Mouse (Mus musculus) hindbrain, embryonic 11.5 days (tissue): ENCODE data around the gene Tmed1. TPM values are rescaled to one million over a fixed set of nuclear protein-coding genes. Genes with fewer than 3 reads are reported as not detected.
"Not testable (repeated sequence)": the region's sequence is repeated elsewhere in the genome, so short reads cannot be mapped to it uniquely, and the experiment has no call there.

ENCODE experiments used
- ATAC-seq: fragments of 200-750 bp; cut with Nextera tagmentation; 2 replicates; pipeline ENCODE4 v1.8.0; 2017; ENCODE audit warnings: mild to moderate bottlenecking, moderate TSS enrichment, moderate library complexity; ENCODE audit not compliant: low FRiP score
- DNase-seq: peaks from one replicate; pipeline ENCODE4 v3.0.0-alpha.2; 2015; ENCODE audit warnings: low spot score
- H3K27ac ChIP-seq: fragments of 300-500 bp; sonication (generic); 2 replicates; pipeline ENCODE4 v1.5.1; 2014; ENCODE audit warnings: mild to moderate bottlenecking, low read depth, low read length
- H3K27me3 ChIP-seq: fragments of 300-500 bp; sonication (generic); 2 replicates; pipeline ENCODE4 v1.6.1; 2014; ENCODE audit warnings: mild to moderate bottlenecking, low read length, moderate library complexity, mixed read lengths; ENCODE audit not compliant: control insufficient read depth, insufficient read depth
- H3K36me3 ChIP-seq: fragments of 300-500 bp; sonication (generic); 2 replicates; pipeline ENCODE4 v1.6.1; 2014; ENCODE audit warnings: mild to moderate bottlenecking, low read length, moderate library complexity, mixed read lengths; ENCODE audit not compliant: control insufficient read depth, insufficient read depth
- H3K4me1 ChIP-seq: fragments of 300-500 bp; sonication (generic); replicated peaks from 2 replicates; pipeline ENCODE4 v1.6.1; 2014; ENCODE audit warnings: low read length, mixed read lengths; ENCODE audit not compliant: control insufficient read depth, insufficient read depth
- H3K4me2 ChIP-seq: fragments of 300-500 bp; sonication (generic); replicated peaks from 2 replicates; pipeline ENCODE4 v1.6.1; 2014; ENCODE audit warnings: mild to moderate bottlenecking, low read depth, low read length
- H3K4me3 ChIP-seq: fragments of 300-500 bp; sonication (generic); 2 replicates; pipeline ENCODE4 v1.5.1; 2014; ENCODE audit warnings: low read depth, low read length
- H3K9ac ChIP-seq: fragments of 300-500 bp; sonication (generic); 2 replicates; pipeline ENCODE4 v1.6.1; 2014; ENCODE audit warnings: low read depth, low read length
- H3K9me3 ChIP-seq: fragments of 300-500 bp; sonication (generic); 2 replicates; pipeline ENCODE4 v1.6.1; 2016; ENCODE audit warnings: low read length; ENCODE audit not compliant: control insufficient read depth
- WGBS: fragments of 180-500 bp; shearing (Covaris S2); extraction: QIAGEN DNeasy Blood & Tissue Kit; methylation state at CpG from one replicate; pipeline ENCODE4 v1.1.7; 2014; 5-methylcytosine and 5-hydroxymethylcytosine counted together
- polyA plus RNA-seq: library from polyadenylated mRNA; unstranded; fragments of >200 nt; fragmentation: Nextera tagmentation; extraction: Ambion mirVana; gene quantifications from 2 replicates; pipeline ENCODE4 v1.2.1, GENCODE M21; 2014

The Tmed1 gene
- polyA plus RNA-seq, 1 experiment from 2014 or later, result 66.0 TPM

GRCm38 (mm10) chr9:21469032-21470024 lies 40.7 kb downstream of the Tmed1 start:
- Histone ChIP-seq H3K9ac (no peak overlapping the region), H3K36me3 (no peaks in the 10 kb centered on the region), H3K4me3 (no peak overlapping the region), H3K27ac (no peak overlapping the region), H3K4me2 (no peak overlapping the region), H3K9me3 (no peaks in the 10 kb centered on the region), H3K27me3 (no peaks in the 10 kb centered on the region), H3K4me1 (no peaks in the 10 kb centered on the region)
- 89% methylated on average over 18 of the region's 20 CpGs for WGBS
- DNase-seq (peak; percentile 49), ATAC-seq (no peak)

GRCm38 (mm10) chr9:21464565-21464928 lies 45.5 kb downstream of the Tmed1 start:
- ATAC-seq, H3K4me3 ChIP-seq, H3K4me1 ChIP-seq, H3K9ac ChIP-seq, H3K9me3 ChIP-seq, H3K36me3 ChIP-seq, DNase-seq, H3K27ac ChIP-seq, H3K27me3 ChIP-seq, H3K4me2 ChIP-seq: not testable (repeated sequence)
- 90% methylated on average over 6 of the region's 7 CpGs for WGBS

GRCm38 (mm10) chr9:21463766-21464564 lies 46.1 kb downstream of the Tmed1 start:
- WGBS, result 90% methylated on average over 3 of the region's 3 CpGs
- Histone ChIP-seq H3K36me3 (no peaks in the 10 kb centered on the region), H3K27me3 (no peaks in the 10 kb centered on the region), H3K4me1 (no peaks in the 10 kb centered on the region), H3K9ac (no peak overlapping the region), H3K4me3 (no peak overlapping the region), H3K4me2 (no peak overlapping the region), H3K9me3 (no peaks in the 10 kb centered on the region), H3K27ac (no peak overlapping the region)
- ATAC-seq (no peak), DNase-seq (no peak)

- ATAC-seq, result no peak
- H3K4me1 ChIP-seq, result no peaks in the 10 kb centered on the region
- no peak for DNase-seq
- no peaks in the 10 kb centered on the region for H3K36me3 ChIP-seq
- H3K9me3 ChIP-seq, result no peaks in the 10 kb centered on the region
- H3K9ac ChIP-seq, result no peak overlapping the region
- H3K4me3 ChIP-seq, result no peak overlapping the region
- no peaks in the 10 kb centered on the region for H3K27me3 ChIP-seq
- 84% methylated on average over 5 of the region's 5 CpGs for WGBS
- no peak overlapping the region for H3K4me2 ChIP-seq
- no peak overlapping the region for H3K27ac ChIP-seq
These were observed 46.9 kb downstream of the Tmed1 start for GRCm38 (mm10) chr9:21463138-21463590.

GRCm38 (mm10) chr9:21460400-21460940 lies 49.6 kb downstream of the Tmed1 start:
- no peak overlapping the region for H3K4me2 ChIP-seq
- ATAC-seq (no peak), DNase-seq (no peak)
- H3K36me3 ChIP-seq, result no peaks in the 10 kb centered on the region
- no peaks in the 10 kb centered on the region for H3K4me1 ChIP-seq
- no peak overlapping the region for H3K4me3 ChIP-seq
- no peaks in the 10 kb centered on the region for H3K9me3 ChIP-seq
- no peak overlapping the region for H3K9ac ChIP-seq
- 90% methylated on average over 3 of the region's 3 CpGs for WGBS
- no peaks in the 10 kb centered on the region for H3K27me3 ChIP-seq
- no peak overlapping the region for H3K27ac ChIP-seq

- Histone ChIP-seq H3K9ac (no peak overlapping the region), H3K27ac (no peak overlapping the region), H3K27me3 (no peaks in the 10 kb centered on the region), H3K4me2 (no peak overlapping the region), H3K36me3 (no peaks in the 10 kb centered on the region), H3K4me3 (no peak overlapping the region), H3K9me3 (no peaks in the 10 kb centered on the region), H3K4me1 (no peaks in the 10 kb centered on the region)
- ATAC-seq (no peak), DNase-seq (no peak)
- WGBS, result 95% methylated on average over 3 of the region's 3 CpGs
These were observed 51.2 kb downstream of the Tmed1 start for GRCm38 (mm10) chr9:21458821-21459220.

Other genes starting within 250 kb of the Tmed1 start
- gene Atg4d, start 245.0 kb downstream of the Tmed1 start, polyA plus RNA-seq, result 45.3 and 50.6 TPM in 2 replicates
- gene Kri1, start 222.3 kb downstream of the Tmed1 start, polyA plus RNA-seq, result 13.5 and 15.9 TPM in 2 replicates
- gene Cdkn2d, start 218.8 kb downstream of the Tmed1 start, polyA plus RNA-seq, result 80.3 and 83.2 TPM in 2 replicates
- 3.4 and 5.0 TPM in 2 replicates for gene Ap1m2, start 197.9 kb downstream of the Tmed1 start, polyA plus RNA-seq
- gene Slc44a2, start 189.6 kb downstream of the Tmed1 start, polyA plus RNA-seq, result 60.4 and 66.4 TPM in 2 replicates
- 232 and 254 TPM in 2 replicates for gene Ilf3, start 142.4 kb downstream of the Tmed1 start, polyA plus RNA-seq
- 47.5 and 48.9 TPM in 2 replicates for gene Qtrt1, start 98.4 kb downstream of the Tmed1 start, polyA plus RNA-seq
- gene Dnm2, start 85.3 kb downstream of the Tmed1 start, polyA plus RNA-seq, result 59.2 and 64.8 TPM in 2 replicates
- gene AB124611, start 15.9 kb upstream of the Tmed1 start, polyA plus RNA-seq, result 2.6 and 5.3 TPM in 2 replicates
- gene Carm1, start 36.6 kb upstream of the Tmed1 start, polyA plus RNA-seq, result 50.1 and 59.7 TPM in 2 replicates
- 53.9 and 61.7 TPM in 2 replicates for gene Timm29, start 82.5 kb upstream of the Tmed1 start, polyA plus RNA-seq
- gene Yipf2, start 82.6 kb upstream of the Tmed1 start, polyA plus RNA-seq, result 16.0 and 16.9 TPM in 2 replicates
- gene Smarca4, start 105.9 kb upstream of the Tmed1 start, polyA plus RNA-seq, result 142 and 146 TPM in 2 replicates
- 17.9 and 22.0 TPM in 2 replicates for gene Ldlr, start 213.2 kb upstream of the Tmed1 start, polyA plus RNA-seq